Mouse (Mus musculus) neural tube, postnatal 0 days (tissue): ENCODE data around the gene Zfp664. TPM values are rescaled to one million over a fixed set of nuclear protein-coding genes. Genes with fewer than 3 reads are reported as not detected.

ENCODE experiments used
- polyA plus RNA-seq: library from polyadenylated mRNA; unstranded; fragments of >200 nt; fragmentation: Nextera tagmentation; extraction: Ambion mirVana; gene quantifications from 2 replicates; pipeline ENCODE4 v1.2.1, GENCODE M21; 2015

Gene Zfp664
- 66.1 and 67.9 TPM in 2 replicates for polyA plus RNA-seq

GRCm38 (mm10) chr5:124862013-124862866 lies at the start of gene Zfp664, which contains the start of gene Ccdc92:
Zfp664 (plus strand) TSS chr5:124862691.
Ccdc92 (minus strand) TSS chr5:124862424.

Other genes starting within 250 kb of the Zfp664 start
- gene Atp6v0a2, start 234.1 kb upstream of the Zfp664 start, polyA plus RNA-seq = 29.5 and 29.9 TPM in 2 replicates
- gene Dnah10, start 137.6 kb upstream of the Zfp664 start, polyA plus RNA-seq = 0.12 and 0.27 TPM in 2 replicates
- 63.1 and 65.4 TPM in 2 replicates for gene Ccdc92, start 267 bp upstream of the Zfp664 start, polyA plus RNA-seq
- gene Rflna, start 140.5 kb downstream of the Zfp664 start, polyA plus RNA-seq = 10.4 and 11.0 TPM in 2 replicates